Mouse (Mus musculus) MEL (cell line): ENCODE data around the gene Cnot4. TPM values are rescaled to one million over a fixed set of nuclear protein-coding genes. Genes with fewer than 3 reads are reported as not detected.
A peak's percentile ranks its signal among the peaks of the same experiment; 100 is the strongest.

Source experiments
- DNase-seq: peaks from one replicate; pipeline ENCODE4 v3.0.0; 2011; ENCODE audit warnings: low read depth, low spot score
- H3K27ac ChIP-seq: 2 replicates; pipeline ENCODE4 v1.5.1; 2012; ENCODE audit warnings: low read depth, mild to moderate bottlenecking, control low read depth, low read length, moderate library complexity; ENCODE audit not compliant: control insufficient read depth
- H3K27me3 ChIP-seq, 2 experiments: fragments of 150-350 bp in 1 of 2; sonication (generic) in 1 of 2; 2 replicates each; pipeline ENCODE4 v1.6.1; 2012; ENCODE audit warnings: low read length in 2 of 2, mild to moderate bottlenecking in 2 of 2, improper control_type of control experiment in 1 of 2, moderate library complexity in 1 of 2; ENCODE audit not compliant: insufficient read depth in 2 of 2, control insufficient read depth in 1 of 2
- H3K36me3 ChIP-seq, 2 experiments: 2 replicates each; pipeline ENCODE4 v1.6.1; 2012 to 2014; ENCODE audit warnings: low read length in 2 of 2, improper control_type of control experiment in 1 of 2, inconsistent platforms in 1 of 2, mild to moderate bottlenecking in 1 of 2; ENCODE audit not compliant: insufficient read depth in 2 of 2, control insufficient read depth in 1 of 2
- H3K4me1 ChIP-seq, 2 experiments: fragments of 150-350 bp in 1 of 2; sonication (generic) in 1 of 2; 2 replicates each; pipeline ENCODE4 v1.6.1; 2012; ENCODE audit warnings: low read length in 2 of 2, improper control_type of control experiment in 1 of 2, mild to moderate bottlenecking in 1 of 2; ENCODE audit not compliant: insufficient read depth in 2 of 2, control insufficient read depth in 1 of 2
- H3K4me3 ChIP-seq, 2 experiments: fragments of 150-350 bp in 1 of 2; sonication (generic) in 1 of 2; 2 replicates each; pipeline ENCODE4 v1.5.1; 2012; ENCODE audit warnings: low read depth in 2 of 2, low read length in 2 of 2, mild to moderate bottlenecking in 2 of 2, moderate library complexity in 2 of 2, control low read depth in 1 of 2, improper control_type of control experiment in 1 of 2; ENCODE audit not compliant: control insufficient read depth in 1 of 2, insufficient read depth in 1 of 2
- H3K79me2 ChIP-seq: 2 replicates; pipeline ENCODE4 v1.6.1; 2012; ENCODE audit warnings: mild to moderate bottlenecking, low read length, moderate library complexity; ENCODE audit not compliant: control insufficient read depth, poor library complexity, insufficient read depth
- H3K9ac ChIP-seq: 2 replicates; pipeline ENCODE4 v1.6.1; 2012; ENCODE audit warnings: low read depth, mild to moderate bottlenecking, control low read depth, low read length, moderate library complexity; ENCODE audit not compliant: control insufficient read depth, poor library complexity, severe bottlenecking
- H3K9me3 ChIP-seq: fragments of 150-350 bp; sonication (generic); replicated peaks from 2 replicates; pipeline ENCODE4 v1.6.1; 2012; ENCODE audit warnings: mild to moderate bottlenecking, low read length, improper control_type of control experiment, moderate library complexity; ENCODE audit not compliant: insufficient read depth
- CTCF ChIP-seq, 3 experiments: IDR thresholded peaks in 2 of 3; conservative IDR thresholded peaks in 1 of 3; 2 replicates each; pipeline ENCODE4 v1.5.1; 2011 to 2012; ENCODE audit warnings: low read length in 3 of 3, low read depth in 2 of 3, mild to moderate bottlenecking in 2 of 3, improper control_type of control experiment in 1 of 3, inconsistent platforms in 1 of 3, mixed read lengths in 1 of 3, moderate library complexity in 1 of 3; ENCODE audit not compliant: control insufficient read depth in 1 of 3, insufficient read depth in 1 of 3, poor library complexity in 1 of 3, severe bottlenecking in 1 of 3
- ELF1 ChIP-seq: IDR thresholded peaks from 2 replicates; pipeline ENCODE4 v1.6.1; 2014; ENCODE audit warnings: low read depth, mild to moderate bottlenecking, inconsistent platforms, low read length, improper control_type of control experiment, moderate library complexity
- EP300 ChIP-seq, 2 experiments: IDR thresholded peaks; 2 replicates each; pipeline ENCODE4 v1.6.1; 2011; ENCODE audit warnings: improper control_type of control experiment in 2 of 2, low read length in 2 of 2, low read depth in 1 of 2, mild to moderate bottlenecking in 1 of 2
- GATA1 ChIP-seq: IDR thresholded peaks from 2 replicates; pipeline ENCODE4 v1.6.1; 2011; ENCODE audit warnings: low read depth, low read length, improper control_type of control experiment
- HCFC1 ChIP-seq: IDR thresholded peaks from 2 replicates; pipeline ENCODE4 v1.6.1; 2012; ENCODE audit warnings: low read depth, mild to moderate bottlenecking, inconsistent platforms, low read length, improper control_type of control experiment, moderate library complexity
- JUND ChIP-seq: IDR thresholded peaks from 2 replicates; pipeline ENCODE4 v1.6.1; 2011; ENCODE audit warnings: low read depth, mild to moderate bottlenecking, improper control_type of control experiment, low read length
- MAX ChIP-seq: IDR thresholded peaks from 2 replicates; pipeline ENCODE4 v1.6.1; 2011; ENCODE audit warnings: low read length, improper control_type of control experiment
- MXI1 ChIP-seq: IDR thresholded peaks from 2 replicates; pipeline ENCODE4 v1.6.1; 2011; ENCODE audit warnings: mild to moderate bottlenecking, low read depth, low read length, improper control_type of control experiment
- MYC ChIP-seq: IDR thresholded peaks from 2 replicates; pipeline ENCODE4 v1.6.1; 2011; ENCODE audit warnings: low read depth, mild to moderate bottlenecking, low read length, improper control_type of control experiment, moderate library complexity
- NELFE ChIP-seq: IDR thresholded peaks from 2 replicates; pipeline ENCODE4 v1.6.1; 2011; ENCODE audit warnings: low read depth, low read length, improper control_type of control experiment
- POLR2A ChIP-seq, 2 experiments: IDR thresholded peaks; 2 replicates each; pipeline ENCODE4 v1.6.1; 2011 to 2012; ENCODE audit warnings: low read length in 2 of 2, mild to moderate bottlenecking in 2 of 2, control low read depth in 1 of 2, improper control_type of control experiment in 1 of 2, low read depth in 1 of 2, moderate library complexity in 1 of 2; ENCODE audit not compliant: control insufficient read depth in 1 of 2, insufficient read depth in 1 of 2, poor library complexity in 1 of 2
- RAD21 ChIP-seq: IDR thresholded peaks from 2 replicates; pipeline ENCODE4 v1.6.1; 2011; ENCODE audit warnings: mild to moderate bottlenecking, low read depth, low read length, improper control_type of control experiment
- SIN3A ChIP-seq: IDR thresholded peaks from 2 replicates; pipeline ENCODE4 v1.6.1; 2012; ENCODE audit warnings: low read length, improper control_type of control experiment, inconsistent platforms
- SMC3 ChIP-seq: IDR thresholded peaks from 2 replicates; pipeline ENCODE4 v1.6.1; 2011; ENCODE audit warnings: low read depth, low read length, improper control_type of control experiment
- TAL1 ChIP-seq: IDR thresholded peaks from 2 replicates; pipeline ENCODE4 v1.6.1; 2012; ENCODE audit warnings: mild to moderate bottlenecking, inconsistent platforms, low read length, moderate library complexity, mixed read lengths
- TBP ChIP-seq: IDR thresholded peaks from 2 replicates; pipeline ENCODE4 v1.8.0; 2011; ENCODE audit warnings: low read depth, low read length, improper control_type of control experiment
- UBTF ChIP-seq: IDR thresholded peaks from 2 replicates; pipeline ENCODE4 v1.6.1; 2012; ENCODE audit warnings: low read depth, mild to moderate bottlenecking, inconsistent platforms, low read length, improper control_type of control experiment, moderate library complexity, borderline replicate concordance; ENCODE audit not compliant: insufficient read depth
- ZC3H11A ChIP-seq: IDR thresholded peaks from 2 replicates; pipeline ENCODE4 v1.6.1; 2012; ENCODE audit warnings: low read depth, mild to moderate bottlenecking, inconsistent platforms, low read length, improper control_type of control experiment
- ZKSCAN1 ChIP-seq: IDR thresholded peaks from 2 replicates; pipeline ENCODE4 v1.6.1; 2012; ENCODE audit warnings: low read depth, mild to moderate bottlenecking, inconsistent platforms, low read length, improper control_type of control experiment, moderate library complexity
- polyA plus RNA-seq, 2 experiments: library from polyadenylated mRNA; stranded (reverse) in 1 of 2; unstranded in 1 of 2; fragments of >175 nt in 1 of 2; fragments of >200 nt in 1 of 2; gene quantifications; 2 replicates each; pipeline versions ENCODE4 v1.2.1 to v1.2.4; 2012; ENCODE audit warnings: low replicate concordance in 2 of 2, low read depth in 1 of 2; ENCODE audit not compliant: insufficient read length in 2 of 2, insufficient read depth in 1 of 2, missing spikeins in 1 of 2
- total RNA-seq: library from RNA; depleted of rRNA; stranded (reverse); fragments of 300-350 nt; gene quantifications from 2 replicates; pipeline ENCODE4 v1.2.3, GENCODE M21; 2012

Gene Cnot4
- total and polyA plus RNA-seq, 3 experiments = 6.2 to 41.9 (median 13.6) TPM

GRCm38 (mm10) chr6:34995265-34995681, 138.3 kb downstream of the Cnot4 start:
- H3K27ac ChIP-seq = peak overlapping the region; percentile 63
- peak; percentile 94 for DNase-seq
- peaks cover 0 to 3% of the 10 kb centered on the region in 2 experiments; a peak in 2 of 4 replicates for H3K36me3 ChIP-seq
- H3K4me3 ChIP-seq = peak overlapping the region; percentile 50 to 62
- no peaks in the 10 kb centered on the region; the same call in 1 of the 2 replicates for H3K79me2 ChIP-seq
- TF ChIP-seq NELFE = peak; percentile 59
- TF ChIP-seq TBP = peak; percentile 76
- TF ChIP-seq RAD21 = peak; percentile 83
- TF ChIP-seq CTCF (IDR thresholded peaks at IDR 0.05 in 2 of 3, conservative IDR thresholded peaks at IDR 0.05 in 1 of 3; ENCODE audit: control insufficient read depth in 1 of 3, insufficient read depth in 1 of 3, low read depth in 2 of 3, low read length in 3 of 3, poor library complexity in 1 of 3, severe bottlenecking in 1 of 3) = peak; percentile 80 to 96 (median 83)
- peak; percentile 59; the same call in 1 of the 2 replicates for TF ChIP-seq ZC3H11A
- TF ChIP-seq ELF1 = no peak
- TF ChIP-seq HCFC1 = peak; percentile 60
- no peak; the same call in 1 of the 2 replicates for TF ChIP-seq MXI1
- no peak for TF ChIP-seq UBTF
- TF ChIP-seq SMC3 = peak; percentile 70
- peak; percentile 57 to 85; a peak in 2 of 4 replicates for TF ChIP-seq POLR2A (IDR thresholded peaks at IDR 0.05; ENCODE audit: control insufficient read depth in 1 of 2, insufficient read depth in 1 of 2, low read depth in 1 of 2, low read length in 2 of 2, poor library complexity in 1 of 2)
- no peak for TF ChIP-seq JUND
- H3K9me3 ChIP-seq = no peaks in the 10 kb centered on the region
- H3K27me3 ChIP-seq = no peaks in the 10 kb centered on the region
- H3K4me1 ChIP-seq = no peaks in the 10 kb centered on the region
- peak overlapping the region; percentile 68 for H3K9ac ChIP-seq

- Histone ChIP-seq H3K9ac (peak overlapping the region; percentile 68), H3K79me2 (no peaks in the 10 kb centered on the region; the same call in 1 of the 2 replicates), H3K9me3 (no peaks in the 10 kb centered on the region), H3K4me1 (no peaks in the 10 kb centered on the region), H3K27me3 (no peaks in the 10 kb centered on the region), H3K27ac (peak overlapping the region; percentile 63), H3K4me3 (peak overlapping the region; percentile 50 to 62), H3K36me3 (peaks cover 0 to 3% of the 10 kb centered on the region in 2 experiments; a peak in 2 of 4 replicates)
- TF ChIP-seq RAD21 (no peak), MAX (peak; percentile 94), MXI1 (peak; percentile 97), MYC (peak; percentile 71), SIN3A (peak; percentile 60)
- peak; percentile 82 for DNase-seq
Measured at GRCm38 (mm10) chr6:34994692-34995091, 138.8 kb downstream of the Cnot4 start.

- H3K4me3 ChIP-seq = no peak overlapping the region
- H3K9me3 ChIP-seq = no peaks in the 10 kb centered on the region
- H3K36me3 ChIP-seq = peaks cover 0 to 8% of the 10 kb centered on the region in 2 experiments; a peak in 2 of 4 replicates
- DNase-seq = no peak
- H3K4me1 ChIP-seq = peaks cover 2 to 11% of the 10 kb centered on the region in 2 experiments; a peak in 2 of 4 replicates
- no peak overlapping the region for H3K27ac ChIP-seq
- TF ChIP-seq ZKSCAN1 = no peak
- TF ChIP-seq GATA1 = no peak
- TF ChIP-seq TAL1 = no peak
- TF ChIP-seq EP300 (IDR thresholded peaks at IDR 0.05; ENCODE audit: low read depth in 1 of 2, low read length in 2 of 2) = no peak
- no peak for TF ChIP-seq MYC
- no peaks in the 10 kb centered on the region; the same call in 1 of the 2 replicates for H3K79me2 ChIP-seq
- no peak overlapping the region for H3K9ac ChIP-seq
- no peaks in the 10 kb centered on the region for H3K27me3 ChIP-seq
Measured at GRCm38 (mm10) chr6:34989263-34989662, 144.3 kb downstream of the Cnot4 start.
